Mouse (Mus musculus) testis, adult 2 months (tissue): ENCODE data around the gene Mbnl2. TPM values are rescaled to one million over a fixed set of nuclear protein-coding genes. Genes with fewer than 3 reads are reported as not detected.

Experiments used
- H3K27ac ChIP-seq: fragments of 200-500 bp; 2 replicates; pipeline ENCODE4 v1.5.1; 2012; ENCODE audit warnings: low read depth, low read length; ENCODE audit not compliant: control insufficient read depth, insufficient read depth
- H3K27me3 ChIP-seq: fragments of 200-500 bp; 2 replicates; pipeline ENCODE4 v1.6.1; 2012; ENCODE audit warnings: mild to moderate bottlenecking, low read length, moderate library complexity; ENCODE audit not compliant: control insufficient read depth, insufficient read depth
- H3K36me3 ChIP-seq: fragments of 200-500 bp; 2 replicates; pipeline ENCODE4 v1.6.1; 2012; ENCODE audit warnings: mild to moderate bottlenecking, low read length; ENCODE audit not compliant: control insufficient read depth, insufficient read depth
- H3K4me1 ChIP-seq: fragments of 200-500 bp; 2 replicates; pipeline ENCODE4 v1.6.1; 2012; ENCODE audit warnings: low read length; ENCODE audit not compliant: control insufficient read depth, insufficient read depth
- H3K4me3 ChIP-seq: fragments of 200-500 bp; 2 replicates; pipeline ENCODE4 v1.5.1; 2012; ENCODE audit warnings: low read depth, mild to moderate bottlenecking, low read length, moderate library complexity, mixed read lengths; ENCODE audit not compliant: control insufficient read depth
- CTCF ChIP-seq: fragments of 200-500 bp; IDR thresholded peaks from 2 replicates; pipeline ENCODE4 v1.5.1; 2012; ENCODE audit warnings: low read depth, mild to moderate bottlenecking, inconsistent platforms, low read length, moderate library complexity; ENCODE audit not compliant: control insufficient read depth, insufficient read depth, insufficient replicate concordance
- POLR2A ChIP-seq: fragments of 200-500 bp; IDR thresholded peaks from 2 replicates; pipeline ENCODE4 v1.6.1; 2012; ENCODE audit warnings: low read depth, mild to moderate bottlenecking, inconsistent platforms, low read length, moderate library complexity; ENCODE audit not compliant: control insufficient read depth
- polyA plus RNA-seq: library from polyadenylated mRNA; depleted of rRNA; stranded (reverse); fragments of >200 nt; gene quantifications from 2 replicates; pipeline ENCODE4 v1.2.3, GENCODE M21; 2012; rRNA removed

The Mbnl2 gene
- 13.0 and 14.7 TPM in 2 replicates for polyA plus RNA-seq

DNA sequence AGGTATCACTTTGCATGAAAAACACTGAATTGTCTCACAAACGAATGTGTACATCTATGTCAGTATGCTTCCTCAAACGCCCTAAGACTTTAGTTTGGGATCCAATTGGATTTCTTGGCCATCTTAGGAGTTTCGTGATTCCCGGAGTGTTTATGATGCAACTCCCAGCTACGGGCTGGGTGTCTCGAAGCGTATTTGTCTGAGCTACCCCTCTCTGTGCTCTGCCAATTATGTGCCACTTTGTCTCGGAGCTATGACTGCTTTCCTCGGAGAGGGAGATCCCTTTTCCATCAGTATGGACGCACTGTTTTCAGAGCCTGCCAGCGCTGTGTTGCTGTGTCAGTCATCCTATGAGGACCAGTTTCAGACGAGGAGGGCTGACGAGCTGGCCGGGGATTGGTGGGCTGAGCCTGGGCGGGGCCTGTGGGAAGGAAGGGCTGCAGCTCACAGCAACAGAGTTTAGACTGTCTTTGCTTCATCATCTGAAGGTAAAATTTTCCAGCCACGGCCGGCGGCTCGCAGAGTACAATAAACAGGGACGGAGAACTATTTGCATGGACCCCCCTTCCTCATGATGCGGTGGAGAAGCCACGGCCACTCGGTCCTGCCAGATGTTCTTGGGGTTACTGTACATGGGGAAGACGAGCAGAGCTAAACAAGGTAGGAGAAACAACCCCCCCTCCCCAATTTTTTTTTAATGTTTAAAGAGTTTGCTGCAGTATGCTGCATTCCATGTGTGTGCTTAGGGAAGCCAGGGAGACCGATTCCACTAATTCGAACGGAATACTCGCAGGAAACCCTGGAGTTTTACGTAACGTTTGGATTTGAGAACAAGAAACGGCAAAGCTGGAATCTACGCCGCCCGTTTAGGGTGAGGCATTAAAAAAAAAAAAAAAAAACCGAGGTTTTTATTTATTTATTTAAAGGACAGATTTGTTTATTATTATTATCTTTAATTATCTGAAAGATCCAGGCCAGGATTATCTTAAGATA is at the start of gene Mbnl2:
Gene Mbnl2, plus strand, starts transcription at position 424 of the 993 bp plus-strand sequence.
- H3K4me1 ChIP-seq, result peaks cover 8% of the 10 kb centered on the region
- H3K36me3 ChIP-seq, result no peaks in the 10 kb centered on the region
- H3K4me3 ChIP-seq, result peak within 1 kb of the TSS; percentile 77
- TF ChIP-seq CTCF (no peak), POLR2A (peak; percentile 76)
- peak within 1 kb of the TSS; percentile 74 for H3K27ac ChIP-seq
- no peaks in the 10 kb centered on the region for H3K27me3 ChIP-seq

DNA sequence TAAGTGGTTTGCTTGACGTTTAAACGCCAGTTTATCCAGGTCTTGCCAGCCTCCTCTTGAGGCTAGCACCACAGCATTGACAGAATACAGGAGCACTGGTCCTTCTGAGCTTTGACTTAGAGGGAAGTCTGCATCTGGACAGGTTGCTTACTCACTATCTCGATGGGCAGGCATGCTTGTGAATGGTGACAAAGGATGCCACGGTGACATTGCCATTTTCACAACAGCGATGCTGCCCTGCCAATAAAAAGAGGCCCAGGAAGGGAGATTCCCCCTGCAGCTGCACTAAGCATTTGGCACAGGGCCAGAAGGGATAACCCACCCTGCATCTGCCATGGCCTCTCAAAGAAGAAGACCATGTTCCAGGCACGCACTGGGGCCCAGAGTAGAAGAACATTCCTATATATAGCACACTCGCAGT is 43.4 kb upstream of the Mbnl2 start:
- TF ChIP-seq CTCF (no peak), POLR2A (no peak)
- Histone ChIP-seq H3K4me1 (no peaks in the 10 kb centered on the region), H3K27ac (no peak overlapping the region), H3K36me3 (no peaks in the 10 kb centered on the region), H3K27me3 (no peaks in the 10 kb centered on the region), H3K4me3 (no peak overlapping the region)

DNA sequence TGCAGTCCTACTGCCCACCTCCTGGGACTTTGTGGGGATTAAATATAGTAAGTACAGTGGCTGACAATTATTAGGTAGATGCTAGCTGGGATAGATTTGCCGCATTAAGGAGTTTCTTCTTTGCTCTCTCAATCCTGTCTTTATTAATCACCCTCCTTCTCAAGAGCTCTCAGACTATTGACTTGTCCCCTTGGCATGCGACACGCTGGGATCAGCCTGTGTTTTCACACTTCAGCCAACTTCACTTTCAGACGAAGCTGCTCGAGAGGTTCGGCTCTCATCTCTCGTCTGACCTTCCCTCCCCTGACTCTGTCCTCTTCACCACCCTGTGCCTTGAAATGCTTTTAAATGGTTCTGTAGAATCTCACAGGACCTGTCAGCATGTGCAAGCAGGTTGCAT is 39.9 kb upstream of the Mbnl2 start:
- TF ChIP-seq POLR2A (no peak), CTCF (no peak)
- no peaks in the 10 kb centered on the region for H3K4me1 ChIP-seq
- no peaks in the 10 kb centered on the region for H3K27me3 ChIP-seq
- H3K27ac ChIP-seq, result no peak overlapping the region
- no peak overlapping the region for H3K4me3 ChIP-seq
- H3K36me3 ChIP-seq, result no peaks in the 10 kb centered on the region

DNA sequence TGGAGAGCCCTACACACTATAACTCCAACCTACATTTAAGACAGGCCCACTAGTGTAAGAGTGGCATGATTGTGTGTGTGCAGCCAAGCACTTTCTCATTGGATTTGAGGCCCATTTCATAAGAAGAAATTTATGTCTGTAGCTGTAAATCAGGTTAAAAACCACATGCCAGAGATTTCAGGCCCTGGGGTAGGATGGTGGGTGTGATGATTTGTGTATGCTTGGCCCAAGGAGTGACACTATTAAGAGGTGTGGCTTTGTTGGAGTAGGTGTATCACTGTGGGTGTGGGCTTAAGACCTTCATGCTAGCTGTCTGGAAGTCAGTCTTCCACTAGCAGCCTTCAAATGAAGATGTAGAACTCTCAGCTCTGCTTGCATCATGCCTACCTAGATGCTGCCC is 37.0 kb upstream of the Mbnl2 start:
- Histone ChIP-seq H3K36me3 (no peaks in the 10 kb centered on the region), H3K4me3 (no peak overlapping the region), H3K4me1 (no peaks in the 10 kb centered on the region), H3K27ac (no peak overlapping the region), H3K27me3 (no peaks in the 10 kb centered on the region)
- TF ChIP-seq CTCF (no peak), POLR2A (no peak)

DNA sequence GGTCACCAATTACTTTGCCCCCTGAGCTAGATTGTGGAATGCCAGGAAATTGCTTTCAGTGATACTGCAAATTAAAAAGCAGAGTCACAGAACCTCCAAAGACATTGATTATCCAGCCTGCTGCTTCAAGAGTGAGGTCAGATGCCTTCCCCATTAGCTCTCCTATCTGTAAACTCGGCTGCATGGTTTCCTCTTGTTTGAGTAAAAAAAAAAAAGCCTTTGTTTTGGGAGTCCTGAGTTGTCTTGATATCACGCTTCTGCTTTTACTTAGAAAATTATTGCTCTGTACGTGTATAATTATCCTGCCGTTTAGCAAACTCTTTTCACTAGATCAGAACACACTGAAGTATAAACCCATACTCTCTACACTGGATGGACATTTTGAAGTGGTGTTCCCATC is 35.3 kb upstream of the Mbnl2 start:
- Histone ChIP-seq H3K27me3 (no peaks in the 10 kb centered on the region), H3K4me1 (no peaks in the 10 kb centered on the region), H3K36me3 (no peaks in the 10 kb centered on the region), H3K4me3 (no peak overlapping the region), H3K27ac (no peak overlapping the region)
- TF ChIP-seq CTCF (no peak), POLR2A (no peak)

DNA sequence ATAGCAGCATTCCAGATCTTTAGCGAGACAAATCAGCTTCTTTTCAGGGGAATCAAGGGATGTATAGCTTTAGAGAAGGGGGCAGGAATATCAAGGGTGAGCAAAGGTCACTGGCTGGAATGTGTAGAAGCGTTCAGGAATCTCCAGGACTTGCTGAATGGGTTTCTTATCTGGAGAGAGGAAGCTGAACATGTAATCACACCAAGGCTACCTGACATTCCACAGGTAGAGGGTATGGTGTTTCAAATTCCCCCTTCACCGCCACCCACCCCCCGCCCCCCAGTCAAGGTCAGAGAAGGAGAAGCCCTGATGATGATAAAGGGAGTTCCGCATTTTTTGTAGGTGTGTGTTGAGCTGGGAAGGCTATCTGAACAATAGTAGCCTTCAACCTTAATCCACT is 32.8 kb upstream of the Mbnl2 start:
- Histone ChIP-seq H3K27me3 (no peaks in the 10 kb centered on the region), H3K36me3 (no peaks in the 10 kb centered on the region), H3K4me1 (no peaks in the 10 kb centered on the region), H3K27ac (no peak overlapping the region), H3K4me3 (no peak overlapping the region)
- TF ChIP-seq CTCF (no peak), POLR2A (no peak)

DNA sequence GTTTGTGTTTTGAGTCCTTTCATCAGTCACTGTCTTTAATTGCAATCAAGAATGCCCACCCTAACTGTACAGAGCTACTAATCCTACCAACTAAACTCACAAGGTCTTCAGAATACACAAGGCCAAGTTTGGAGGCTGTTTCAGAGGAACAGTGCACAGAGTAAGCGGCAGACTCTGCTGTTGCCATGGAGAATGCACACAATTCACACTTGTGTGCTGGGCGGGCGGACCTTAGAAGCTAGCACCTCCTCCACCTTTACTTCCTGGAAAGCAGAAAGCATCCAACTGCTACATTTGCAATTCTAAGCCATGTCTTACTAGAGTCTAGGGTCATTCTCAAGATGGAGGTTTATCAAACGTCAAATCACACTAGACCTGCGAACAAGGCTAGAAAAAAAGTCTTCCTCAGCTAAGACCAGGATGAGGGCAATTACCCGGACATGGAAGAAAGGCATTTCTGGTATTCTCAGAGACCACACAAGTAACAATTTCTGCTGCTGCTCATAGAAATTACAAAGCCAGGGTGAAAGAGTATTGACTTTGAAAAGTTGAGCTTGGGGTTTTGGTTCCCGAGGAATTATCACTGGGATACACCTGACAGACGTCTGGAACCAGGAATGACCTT is 30.3 kb upstream of the Mbnl2 start:
- H3K27me3 ChIP-seq, result no peaks in the 10 kb centered on the region
- H3K27ac ChIP-seq, result no peak overlapping the region
- no peaks in the 10 kb centered on the region for H3K4me1 ChIP-seq
- no peak for TF ChIP-seq CTCF
- TF ChIP-seq POLR2A, result no peak
- H3K4me3 ChIP-seq, result no peak overlapping the region
- H3K36me3 ChIP-seq, result no peaks in the 10 kb centered on the region

DNA sequence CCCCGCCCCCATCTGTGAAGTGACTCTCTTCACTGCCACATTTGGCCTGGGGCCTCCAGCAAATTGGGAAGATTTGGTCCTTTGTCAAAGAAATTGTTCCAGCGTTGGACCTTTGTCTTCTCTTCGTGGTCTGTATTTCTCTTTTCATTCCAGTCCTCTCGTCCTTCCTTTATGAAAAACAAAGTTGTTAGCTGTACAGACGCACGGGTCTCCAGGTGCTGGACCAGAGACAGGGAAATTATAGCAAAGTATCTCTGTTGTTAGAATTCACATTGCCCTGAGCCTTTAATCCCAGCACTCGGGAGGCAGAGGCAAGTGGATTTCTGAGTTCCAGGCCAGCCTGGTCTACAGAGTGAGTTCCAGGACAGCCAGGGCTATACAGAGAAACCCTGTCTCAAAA is 22.1 kb upstream of the Mbnl2 start:
- Histone ChIP-seq H3K36me3 (no peaks in the 10 kb centered on the region), H3K27ac (no peak overlapping the region), H3K4me1 (no peaks in the 10 kb centered on the region), H3K27me3 (no peaks in the 10 kb centered on the region), H3K4me3 (no peak overlapping the region)
- TF ChIP-seq POLR2A, result no peak
- TF ChIP-seq CTCF, result no peak
